In genomic region chr1:95459355-95459754, GRCm38 (mm10) we compare ENCODE assay signal across 16 mouse cellular contexts.
"Had no signal": no experiment of that assay in that cellular context is flagged by ENCODE, and none has a peak within 500 bp of the region (broad histone marks: within the 10 kb centered on the region; RNA-seq: fewer than 3 reads in every experiment).

No protein-coding gene starts in this region.

- H3K4me3 ChIP-seq: limb, embryonic 10.5 days; liver, embryonic 15.5 days; midbrain, embryonic 13.5 days; neural tube, embryonic 13.5 days had no signal

- H3K4me2 ChIP-seq: liver, embryonic 11.5 days; liver, embryonic 15.5 days; lung, embryonic 14.5 days; midbrain, embryonic 13.5 days; neural tube, embryonic 13.5 days had no signal

- H3K9ac ChIP-seq: liver, embryonic 15.5 days; lung, embryonic 14.5 days; midbrain, embryonic 13.5 days; neural tube, embryonic 13.5 days had no signal

- DNase-seq: kidney, adult 11 months; kidney, adult 9 months; kidney, postnatal 36 days; layer of hippocampus, adult 9-11 months; layer of hippocampus, postnatal 36 days; lung, embryonic 14.5 days; lung, postnatal 10 days; lung, postnatal 4 days; right cerebral cortex, postnatal 14 days; thymus, postnatal 36 days had no signal

- H3K36me3 ChIP-seq: limb, embryonic 10.5 days; liver, embryonic 15.5 days; midbrain, embryonic 13.5 days; neural tube, embryonic 13.5 days had no signal

- H3K27me3 ChIP-seq: liver, embryonic 15.5 days; midbrain, embryonic 13.5 days; neural tube, embryonic 13.5 days had no signal

- H3K4me1 ChIP-seq: limb, embryonic 10.5 days; liver, embryonic 15.5 days; midbrain, embryonic 13.5 days; neural tube, embryonic 13.5 days had no signal

- H3K27ac ChIP-seq: kidney, postnatal 0 days; limb, embryonic 10.5 days; liver, embryonic 15.5 days; midbrain, embryonic 13.5 days; neural tube, embryonic 13.5 days had no signal

- ATAC-seq: midbrain, embryonic 13.5 days had no signal

- H3K9me3 ChIP-seq: limb, embryonic 10.5 days; liver, embryonic 15.5 days; midbrain, embryonic 13.5 days; neural tube, embryonic 13.5 days had no signal
